Mouse (Mus musculus) mature B cell (primary cell): ENCODE results near the gene Pde4a.
"Not testable (repeated sequence)": the region's sequence is repeated elsewhere in the genome, so short reads cannot be mapped to it uniquely, and the experiment has no call there.

Source experiments
- in situ Hi-C: fragments of 300-500 bp; cut with MboI; formaldehyde crosslinking; loops from 2 replicates; pipeline ENCODE4 v1.14.3; 2019

Gene Pde4a

DNA sequence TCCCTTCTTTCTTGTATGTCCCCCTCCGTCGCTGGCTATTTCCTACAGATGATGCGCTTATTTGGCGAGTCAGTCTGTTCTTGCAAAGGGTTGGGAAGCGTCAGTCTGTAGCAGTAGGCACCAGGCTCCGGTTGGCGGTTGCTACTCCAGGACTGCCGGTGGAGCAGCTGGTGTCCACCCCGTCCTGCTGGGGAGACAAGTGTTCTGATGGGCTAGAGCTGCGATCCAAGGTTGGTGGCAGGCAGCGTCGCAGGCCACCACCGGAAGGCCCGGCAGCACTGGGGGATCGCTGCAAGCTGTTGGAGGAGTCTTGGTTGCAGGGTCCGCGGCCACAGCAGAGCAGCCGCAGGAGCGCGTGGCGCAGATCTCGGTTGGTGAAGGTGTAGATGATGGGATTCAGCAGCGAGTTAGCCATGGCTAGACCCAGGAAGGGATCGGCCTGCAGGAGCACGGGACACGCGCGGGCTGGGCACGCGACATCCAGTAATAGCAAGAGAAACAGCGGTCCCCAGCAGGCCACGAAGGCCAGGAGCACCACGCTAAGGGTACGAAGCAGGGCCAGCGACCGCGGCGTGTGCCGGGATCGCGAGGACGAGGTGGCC is 78.4 kb downstream of the Pde4a start:
- in situ Hi-C loops = no loop called here

DNA sequence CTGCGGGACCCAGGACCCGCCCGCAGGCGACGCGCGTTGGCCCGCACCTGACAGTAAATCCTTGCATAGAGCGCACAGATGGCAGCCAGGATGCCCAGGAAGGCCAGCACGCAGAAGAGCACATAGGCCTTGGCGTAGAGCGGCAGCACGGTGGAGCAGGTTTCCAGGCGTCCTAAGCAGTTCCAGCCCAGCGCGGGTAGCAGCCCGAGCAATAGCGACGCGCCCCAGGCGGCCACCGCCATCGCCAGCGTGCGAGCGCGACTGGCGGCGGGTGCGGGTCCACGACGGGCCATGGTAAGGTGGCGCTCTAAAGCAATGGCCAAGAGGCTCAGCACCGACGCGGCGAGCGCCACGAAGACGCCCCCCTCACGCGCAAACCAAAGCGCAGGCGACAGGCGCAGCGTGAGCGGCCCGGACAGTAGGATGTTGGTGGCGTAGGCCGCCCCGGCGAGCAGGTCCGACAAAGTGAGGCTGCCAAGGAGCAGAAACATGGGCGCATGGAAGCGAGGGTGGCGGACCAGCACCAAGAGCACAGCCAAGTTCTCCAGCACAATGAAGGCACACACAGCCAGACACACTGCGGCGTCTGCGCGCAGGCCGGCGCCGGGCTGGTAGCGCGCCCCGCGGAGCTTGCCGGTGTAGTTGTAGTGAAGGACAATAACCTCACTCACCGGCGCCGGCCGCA is 79.1 kb downstream of the Pde4a start:
- in situ Hi-C loops = no loop called here

DNA sequence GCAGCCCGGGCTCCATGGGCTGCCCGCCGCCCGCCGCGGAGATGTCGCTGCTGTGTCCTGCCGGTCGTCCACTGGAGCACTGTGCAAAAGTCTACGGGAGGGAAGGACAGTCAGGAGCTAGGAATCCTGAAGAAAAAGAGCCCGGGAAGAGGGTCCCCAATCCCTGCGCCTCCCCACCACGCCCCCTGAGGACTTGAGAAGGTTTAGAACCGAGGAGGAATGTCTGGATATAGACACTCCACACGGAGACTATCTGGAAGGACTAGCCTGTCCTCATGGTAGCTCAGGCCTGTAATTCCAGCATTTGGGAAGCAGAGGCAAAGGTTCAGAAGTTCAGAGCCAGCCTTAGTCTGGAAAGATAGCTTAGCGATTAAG is 79.6 kb downstream of the Pde4a start:
- in situ Hi-C loops = no loop called here

DNA sequence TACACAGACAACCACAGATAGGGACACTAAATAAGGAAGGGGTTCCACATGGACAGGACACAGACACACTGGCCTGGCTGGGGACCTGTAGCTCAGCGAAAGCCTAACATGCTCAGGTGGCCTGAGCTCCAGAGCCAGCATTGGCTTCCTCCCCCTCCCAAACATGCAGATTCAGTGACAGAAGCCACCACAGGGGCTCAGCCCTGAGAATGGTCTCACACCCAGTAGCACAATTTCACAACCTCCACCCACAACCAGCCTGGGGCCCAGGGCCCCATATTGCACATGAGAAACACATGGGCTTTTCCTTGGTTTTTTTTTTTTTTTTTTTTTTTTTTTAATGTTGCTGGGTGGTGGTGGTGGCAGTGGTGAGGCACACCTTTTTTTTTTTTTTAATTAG is 80.8 kb downstream of the Pde4a start:
- in situ Hi-C loops = no loop called here

DNA sequence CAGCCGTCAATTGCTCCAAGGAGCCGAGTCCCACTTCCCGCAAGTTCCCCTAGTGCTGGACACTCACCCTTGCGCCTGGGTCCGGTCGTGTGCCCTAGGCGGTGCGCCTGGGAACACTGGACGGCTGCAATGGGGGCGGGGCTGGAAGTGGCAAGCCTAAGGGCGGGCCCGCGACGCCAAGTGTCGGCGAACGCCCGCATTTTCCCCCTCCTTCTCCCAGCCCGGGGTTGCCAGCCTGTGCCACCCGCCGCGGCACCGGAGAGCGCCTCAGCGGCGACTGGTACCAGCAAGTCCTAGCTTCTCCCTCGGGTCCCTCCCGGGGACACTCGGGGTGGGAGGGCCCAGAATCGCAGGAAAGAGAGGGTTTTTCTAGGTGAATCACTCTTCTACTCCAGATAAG is 82.8 kb downstream of the Pde4a start, which contains the start of gene S1pr5:
Gene S1pr5, minus strand, starts transcription at position 118 of the 400 bp plus-strand sequence.
- in situ Hi-C loops = no loop called here

DNA sequence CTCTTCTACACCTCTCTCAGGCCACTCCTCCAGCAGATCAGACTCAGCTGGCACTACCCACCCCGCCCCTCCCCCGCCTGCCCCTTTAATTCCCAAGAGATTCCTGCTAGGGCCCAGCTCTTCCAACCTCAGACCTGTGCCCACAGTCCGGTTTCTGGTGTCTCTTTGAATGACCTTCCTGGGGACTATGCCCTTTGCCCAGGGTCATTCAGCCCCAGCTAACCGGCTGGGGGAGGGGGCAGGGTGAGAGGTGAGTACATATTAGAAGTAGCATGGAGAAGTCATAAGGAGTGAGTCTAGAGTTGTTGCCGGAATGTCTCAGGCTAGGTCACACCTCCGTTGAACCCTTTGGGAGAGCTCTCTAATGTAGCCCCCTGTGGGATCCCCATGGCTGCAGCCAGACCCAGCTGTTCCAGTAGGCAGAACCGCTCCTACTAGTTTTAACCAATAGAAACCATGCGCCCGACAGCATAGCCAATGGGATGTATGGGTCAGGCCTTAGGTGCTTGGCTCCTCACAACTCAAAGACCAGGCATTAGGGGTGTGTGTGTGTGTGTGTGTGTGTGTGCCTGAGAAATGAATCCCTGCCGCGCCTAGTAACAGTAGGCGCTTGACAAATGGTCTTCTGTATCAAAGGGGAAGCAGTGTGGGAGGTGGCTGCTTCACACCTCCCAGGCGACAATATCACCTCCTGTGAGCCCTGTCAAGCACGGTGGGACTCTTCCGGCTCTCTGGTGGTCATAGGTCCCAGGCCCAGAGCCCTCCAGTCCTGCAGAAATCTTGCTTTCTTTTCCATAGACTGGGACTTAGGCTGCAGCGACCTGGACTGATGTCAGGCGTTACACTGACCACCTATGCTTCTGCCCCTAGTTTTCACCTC is 84.4 kb downstream of the Pde4a start:
- in situ Hi-C loops = no loop called here

DNA sequence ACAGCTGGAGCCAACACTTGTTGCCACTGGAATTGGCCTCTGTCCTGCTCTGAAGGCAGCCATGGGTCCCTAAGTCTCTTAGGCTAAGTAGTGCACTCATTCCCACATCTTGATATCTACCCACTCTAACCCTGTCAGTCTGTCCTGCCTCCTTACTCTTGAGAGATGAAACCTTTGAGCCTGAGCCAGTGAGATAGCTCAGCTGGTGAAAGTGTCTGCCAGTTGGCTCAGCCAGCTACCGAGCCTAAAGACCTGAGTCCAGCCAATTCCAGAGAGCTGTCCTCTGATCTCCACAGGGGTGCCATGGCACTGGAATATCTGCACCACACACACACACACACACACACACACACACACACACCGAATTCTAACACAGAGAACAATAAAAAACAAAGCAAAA is 85.0 kb downstream of the Pde4a start:
- in situ Hi-C loops = no loop called here

DNA sequence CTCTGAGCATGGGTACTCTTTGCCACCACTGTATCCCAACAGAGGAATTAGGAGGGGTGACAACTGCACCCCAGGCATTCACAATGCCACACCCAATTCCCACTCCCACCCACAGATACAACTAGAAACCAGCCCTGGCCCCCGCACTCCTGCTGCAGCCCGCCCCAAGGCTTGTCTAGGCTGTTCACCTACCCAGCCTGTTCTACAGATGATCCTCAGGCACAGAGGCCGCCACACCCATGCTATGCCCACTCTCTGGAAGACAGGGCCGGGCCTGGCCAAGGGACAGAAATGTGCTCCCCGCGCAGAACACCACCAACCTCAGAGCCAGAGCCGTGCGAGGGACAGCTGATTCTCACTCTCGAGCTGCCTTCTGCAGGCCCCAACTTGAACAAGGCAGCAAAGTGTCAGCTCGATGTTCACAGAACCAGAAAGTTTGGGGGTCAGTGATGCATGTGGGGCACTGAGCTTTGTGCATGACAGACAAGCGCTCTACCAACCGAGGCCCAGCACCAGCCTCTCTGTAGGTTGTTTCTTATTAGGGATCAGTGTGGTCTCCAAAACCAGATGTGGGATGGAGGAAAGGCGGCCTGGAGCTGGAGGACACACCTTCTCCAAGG is 85.7 kb downstream of the Pde4a start:
- in situ Hi-C loops = no loop called here

DNA sequence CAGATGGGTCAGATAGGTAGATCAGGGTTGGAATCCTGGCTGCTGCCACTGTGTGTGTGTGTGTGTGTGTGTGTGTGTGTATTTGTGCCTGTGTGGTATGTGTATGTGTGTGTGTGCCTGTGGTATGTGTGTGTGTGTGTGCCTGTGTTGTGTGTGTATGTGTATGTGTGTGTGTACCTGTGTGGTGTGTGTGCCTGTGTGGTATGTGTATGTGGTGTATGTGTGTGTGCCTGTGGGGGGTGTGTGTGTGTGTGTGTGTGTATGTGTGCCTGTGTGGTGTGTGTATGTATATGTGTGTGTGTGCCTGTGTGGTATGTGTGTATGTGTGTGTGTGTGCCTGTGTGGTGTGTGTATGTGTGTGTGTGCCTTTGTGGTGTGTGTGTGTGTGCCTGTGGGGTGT is 89.2 kb downstream of the Pde4a start:
- in situ Hi-C loops = no loop called here

DNA sequence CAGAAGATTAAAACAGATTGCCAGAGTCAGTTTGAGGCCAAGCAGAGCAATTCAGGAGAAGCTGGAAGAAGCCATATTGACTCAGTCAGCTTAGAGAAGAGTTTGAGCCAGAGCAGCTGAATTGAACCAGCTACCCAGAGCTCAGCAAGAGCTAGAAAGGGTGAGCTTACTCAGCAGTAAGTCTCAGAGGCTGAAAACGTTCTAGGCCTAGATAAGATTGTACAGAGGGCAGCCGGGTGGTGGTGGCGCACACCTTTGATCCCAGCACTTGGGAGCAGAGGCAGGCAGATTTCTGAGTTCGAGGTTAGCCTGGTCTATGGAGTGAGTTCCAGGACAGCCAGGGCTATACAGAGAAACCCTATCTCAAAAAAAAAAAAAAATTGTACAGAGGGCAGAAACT is 90.8 kb downstream of the Pde4a start:
- in situ Hi-C loops = not testable (repeated sequence)

DNA sequence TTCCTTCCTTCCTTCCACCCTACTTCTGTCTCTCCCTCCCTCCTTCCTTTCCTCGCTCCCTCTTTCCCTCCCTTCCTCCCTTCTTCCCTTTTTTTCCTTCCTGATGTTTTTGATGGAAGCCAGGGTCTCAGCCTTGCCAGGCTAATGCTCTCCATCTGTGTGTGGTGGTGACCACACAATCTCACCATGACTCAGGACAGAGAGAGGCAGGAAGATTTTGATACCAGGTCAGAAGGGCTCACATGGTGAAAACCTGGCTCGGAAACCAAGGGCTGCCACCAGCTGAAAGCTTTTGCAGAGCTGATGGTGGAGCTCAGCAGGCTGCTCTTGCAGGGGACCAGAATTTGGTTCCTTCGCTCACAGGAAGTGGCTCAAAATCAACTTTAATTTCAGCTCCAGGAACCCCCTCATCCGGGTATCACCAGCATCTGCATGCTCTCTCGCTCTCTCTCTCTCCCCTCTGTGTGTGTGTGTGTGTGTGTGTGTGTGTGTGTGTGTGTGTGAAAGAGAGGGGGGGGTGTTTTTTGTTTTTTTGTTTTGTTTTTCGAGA is 95.1 kb downstream of the Pde4a start:
- in situ Hi-C loops = no loop called here

DNA sequence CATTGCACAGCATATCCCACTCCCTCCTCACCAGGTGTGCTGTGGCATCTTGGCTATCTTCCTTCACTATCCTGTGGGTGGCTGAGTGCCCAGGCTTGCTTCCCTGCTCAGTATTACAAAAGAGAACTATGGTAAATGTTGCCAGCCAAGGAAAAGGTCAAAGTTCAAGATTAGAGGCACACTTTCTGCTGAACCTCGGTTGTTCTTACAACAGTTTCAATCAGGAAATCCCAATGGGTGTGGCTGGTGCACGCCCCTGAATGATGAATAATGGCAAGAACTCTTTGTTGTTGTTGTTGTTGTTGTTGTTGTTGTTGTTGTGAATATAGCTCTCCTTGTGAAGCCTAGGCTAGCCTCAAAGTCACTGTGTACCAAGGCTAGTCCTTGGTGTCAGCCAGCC is 96.3 kb downstream of the Pde4a start:
- in situ Hi-C loops = no loop called here
